Mouse (Mus musculus) liver, embryonic 14.5 days (tissue): Measurements from ENCODE around the gene Plxdc2. TPM values are rescaled to one million over a fixed set of nuclear protein-coding genes. Genes with fewer than 3 reads are reported as not detected.

ENCODE experiments used
- ATAC-seq: fragments of 200-750 bp; cut with Nextera tagmentation; 2 replicates; pipeline ENCODE4 v1.8.0; 2017; ENCODE audit warnings: moderate number of reproducible peaks, mild to moderate bottlenecking, moderate library complexity; ENCODE audit not compliant: insufficient read depth
- DNase-seq, 3 experiments: peaks; one replicate each; pipeline ENCODE4 v3.0.0-alpha.2; 2012 to 2013; ENCODE audit warnings: low read depth in 3 of 3, low spot score in 3 of 3
- H3K27ac ChIP-seq: fragments of 300-500 bp; sonication (generic); 2 replicates; pipeline ENCODE4 v1.5.1; 2014; ENCODE audit warnings: moderate library complexity, mild to moderate bottlenecking, control low read depth, inconsistent platforms
- H3K27me3 ChIP-seq: fragments of 300-500 bp; sonication (generic); 2 replicates; pipeline ENCODE4 v1.6.1; 2014; ENCODE audit warnings: mild to moderate bottlenecking, low read length, moderate library complexity; ENCODE audit not compliant: control insufficient read depth, insufficient read depth
- H3K36me3 ChIP-seq: fragments of 300-500 bp; sonication (generic); replicated peaks from 2 replicates; pipeline ENCODE4 v1.6.1; 2014; ENCODE audit warnings: low read depth; ENCODE audit not compliant: control insufficient read depth, insufficient read depth
- H3K4me1 ChIP-seq, 2 experiments: fragments of 200-500 bp in 1 of 2; fragments of 300-500 bp in 1 of 2; sonication (generic) in 1 of 2; replicated peaks; 2 replicates each; pipeline ENCODE4 v1.6.1; 2012 to 2014; ENCODE audit warnings: antibody characterized with exemption in 1 of 2, inconsistent platforms in 1 of 2, low read length in 1 of 2; ENCODE audit not compliant: control insufficient read depth in 2 of 2, insufficient read depth in 2 of 2
- H3K4me2 ChIP-seq: fragments of 300-500 bp; sonication (generic); 2 replicates; pipeline ENCODE4 v1.6.1; 2014; ENCODE audit warnings: low read depth, mild to moderate bottlenecking, control low read depth, moderate library complexity
- H3K4me3 ChIP-seq, 2 experiments: fragments of 200-500 bp in 1 of 2; fragments of 300-500 bp in 1 of 2; sonication (generic) in 1 of 2; 2 replicates each; pipeline ENCODE4 v1.5.1; 2012 to 2014; ENCODE audit warnings: low read depth in 2 of 2, low read length in 2 of 2, mild to moderate bottlenecking in 2 of 2, control low read depth in 1 of 2, inconsistent platforms in 1 of 2, moderate library complexity in 1 of 2; ENCODE audit not compliant: insufficient read depth in 1 of 2
- H3K9ac ChIP-seq: fragments of 300-500 bp; sonication (generic); replicated peaks from 2 replicates; pipeline ENCODE4 v1.6.1; 2014; ENCODE audit warnings: mild to moderate bottlenecking, control low read depth, moderate library complexity
- H3K9me3 ChIP-seq: fragments of 300-500 bp; sonication (generic); 2 replicates; pipeline ENCODE4 v1.6.1; 2016; ENCODE audit warnings: low read length, mixed read lengths; ENCODE audit not compliant: control insufficient read depth
- CTCF ChIP-seq: IDR thresholded peaks from 2 replicates; pipeline ENCODE4 v1.5.1; 2016; ENCODE audit warnings: antibody characterized with exemption, low read depth, control low read depth
- EP300 ChIP-seq: IDR thresholded peaks from 2 replicates; pipeline ENCODE4 v1.6.1; 2016; ENCODE audit warnings: antibody characterized with exemption, low read depth
- WGBS: fragments of 180-500 bp; shearing (Covaris S2); extraction: QIAGEN DNeasy Blood & Tissue Kit; methylation state at CpG from one replicate; pipeline ENCODE4 v1.1.7; 2014; ENCODE audit not compliant: insufficient replicate concordance; 5-methylcytosine and 5-hydroxymethylcytosine counted together
- polyA plus RNA-seq, 2 experiments: library from polyadenylated mRNA; depleted of rRNA in 1 of 2; stranded (reverse) in 1 of 2; unstranded in 1 of 2; fragments of >200 nt; fragmentation: Nextera tagmentation in 1 of 2; extraction: Ambion mirVana in 1 of 2; gene quantifications; 2 replicates each; pipeline versions ENCODE4 v1.2.1 to v1.2.3; 2012 to 2014

Gene Plxdc2
- polyA plus RNA-seq, 2 experiments: 0.40 to 1.1 TPM

GRCm38 (mm10) chr2:16387787-16388186 is 31.7 kb downstream of the Plxdc2 start:
- H3K4me2 ChIP-seq: no peak overlapping the region
- H3K9me3 ChIP-seq: no peaks in the 10 kb centered on the region
- no peak for ATAC-seq
- H3K27ac ChIP-seq: no peak overlapping the region
- no peaks in the 10 kb centered on the region for H3K27me3 ChIP-seq
- no peaks in the 10 kb centered on the region for H3K4me1 ChIP-seq
- H3K36me3 ChIP-seq: no peaks in the 10 kb centered on the region
- no peak overlapping the region for H3K4me3 ChIP-seq
- H3K9ac ChIP-seq: no peak overlapping the region
- DNase-seq: no peak
- no peak for TF ChIP-seq EP300
- TF ChIP-seq CTCF: no peak

DNA sequence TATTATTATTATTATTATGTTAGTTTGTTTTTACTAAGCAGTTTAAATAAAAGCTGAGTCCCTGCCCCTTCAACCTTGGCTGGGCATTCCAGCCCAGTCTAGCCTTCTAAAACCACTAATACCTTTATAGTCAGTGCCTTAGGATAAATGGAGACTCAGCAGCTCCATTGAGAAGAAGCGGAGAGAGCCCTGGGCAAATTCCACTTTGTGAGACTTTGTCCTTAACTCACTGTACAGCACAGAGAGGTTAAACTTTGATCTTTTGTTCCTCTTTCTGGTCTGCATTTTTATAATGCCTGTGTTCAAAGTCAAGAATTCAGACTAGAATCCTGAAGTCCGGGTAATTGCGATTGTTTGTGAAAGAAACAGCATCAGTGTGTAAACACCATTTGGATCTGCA is 41.4 kb downstream of the Plxdc2 start:
- Histone ChIP-seq H3K27me3 (no peaks in the 10 kb centered on the region), H3K4me2 (no peak overlapping the region), H3K36me3 (no peaks in the 10 kb centered on the region), H3K27ac (no peak overlapping the region), H3K4me1 (no peaks in the 10 kb centered on the region), H3K9me3 (no peaks in the 10 kb centered on the region), H3K9ac (no peak overlapping the region), H3K4me3 (no peak overlapping the region)
- DNase-seq (no peak), ATAC-seq (no peak)
- WGBS: 61% methylated on average over 3 of the region's 3 CpGs
- no peak for TF ChIP-seq CTCF
- no peak for TF ChIP-seq EP300

- 64% methylated on average over 1 of the region's 1 CpGs for WGBS
- DNase-seq (no peak), ATAC-seq (no peak)
- Histone ChIP-seq H3K4me2 (no peak overlapping the region), H3K36me3 (no peaks in the 10 kb centered on the region), H3K9me3 (no peaks in the 10 kb centered on the region), H3K9ac (no peak overlapping the region), H3K27me3 (no peaks in the 10 kb centered on the region), H3K4me1 (no peaks in the 10 kb centered on the region), H3K4me3 (no peak overlapping the region), H3K27ac (no peak overlapping the region)
- TF ChIP-seq CTCF (no peak), EP300 (no peak)
Observed at GRCm38 (mm10) chr2:16398006-16398405, 41.9 kb downstream of the Plxdc2 start.

DNA sequence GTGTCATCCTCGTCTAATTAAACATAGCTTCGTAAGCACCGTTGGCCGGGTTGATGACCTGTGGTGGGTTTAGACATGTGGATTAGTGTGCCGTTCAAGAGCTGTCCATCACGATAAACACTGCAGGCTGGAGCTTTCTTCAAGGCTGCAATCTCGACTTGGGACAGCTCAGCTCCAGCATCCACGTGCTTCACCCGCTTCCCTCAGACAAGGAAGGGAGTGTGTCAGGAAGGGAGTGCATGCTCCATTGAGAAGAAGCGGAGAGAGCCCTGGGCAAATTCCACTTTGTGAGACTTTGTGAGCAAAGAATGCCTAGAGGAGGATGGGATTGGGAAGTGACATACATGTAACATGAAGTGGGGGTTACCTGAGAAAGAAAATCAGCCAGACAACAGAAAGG is 42.8 kb downstream of the Plxdc2 start:
- H3K4me2 ChIP-seq: no peak overlapping the region
- ATAC-seq (no peak), DNase-seq (no peak)
- no peaks in the 10 kb centered on the region for H3K9me3 ChIP-seq
- no peak overlapping the region for H3K9ac ChIP-seq
- no peaks in the 10 kb centered on the region for H3K27me3 ChIP-seq
- 67% methylated on average over 10 of the region's 10 CpGs for WGBS
- no peaks in the 10 kb centered on the region for H3K4me1 ChIP-seq
- H3K36me3 ChIP-seq: no peaks in the 10 kb centered on the region
- no peak overlapping the region for H3K27ac ChIP-seq
- TF ChIP-seq CTCF (no peak), EP300 (no peak)
- no peak overlapping the region for H3K4me3 ChIP-seq

GRCm38 (mm10) chr2:16406508-16406907 is 50.4 kb downstream of the Plxdc2 start:
- Histone ChIP-seq H3K36me3 (no peaks in the 10 kb centered on the region), H3K9ac (no peak overlapping the region), H3K4me2 (no peak overlapping the region), H3K27ac (no peak overlapping the region), H3K4me1 (no peaks in the 10 kb centered on the region), H3K27me3 (no peaks in the 10 kb centered on the region), H3K4me3 (no peak overlapping the region), H3K9me3 (no peaks in the 10 kb centered on the region)
- no peak for DNase-seq
- no peak for ATAC-seq
- WGBS: 56% methylated on average over 2 of the region's 2 CpGs
- TF ChIP-seq CTCF (no peak), EP300 (no peak)
